Mouse (Mus musculus) neural tube, embryonic 13.5 days (tissue): ENCODE measurements at regions not wholly inside any gene's neighbourhood (a gene's known extent, or its start where the extent isn't known, plus 50 kb on each side); places are given as distances from the start of the nearest gene placed in this dataset.

Experiments
- ATAC-seq: fragments of 200-750 bp; cut with Nextera tagmentation; 2 replicates; pipeline ENCODE4 v1.8.0; 2017; ENCODE audit warnings: low read depth, mild to moderate bottlenecking, moderate TSS enrichment, moderate library complexity
- H3K27ac ChIP-seq: fragments of 300-500 bp; sonication (generic); replicated peaks from 2 replicates; pipeline ENCODE4 v1.5.1; 2015; ENCODE audit warnings: moderate library complexity, mild to moderate bottlenecking, inconsistent platforms
- H3K27me3 ChIP-seq: fragments of 300-500 bp; sonication (generic); 2 replicates; pipeline ENCODE4 v1.6.1; 2015; ENCODE audit warnings: mild to moderate bottlenecking, inconsistent platforms
- H3K36me3 ChIP-seq: fragments of 300-500 bp; sonication (generic); 2 replicates; pipeline ENCODE4 v1.6.1; 2015; ENCODE audit warnings: mild to moderate bottlenecking, inconsistent platforms
- H3K4me1 ChIP-seq: fragments of 300-500 bp; sonication (generic); replicated peaks from 2 replicates; pipeline ENCODE4 v1.6.1; 2015; ENCODE audit warnings: inconsistent platforms
- H3K4me2 ChIP-seq: fragments of 300-500 bp; sonication (generic); 2 replicates; pipeline ENCODE4 v1.6.1; 2015; ENCODE audit warnings: inconsistent platforms, mild to moderate bottlenecking, moderate library complexity
- H3K4me3 ChIP-seq: fragments of 300-500 bp; sonication (generic); 2 replicates; pipeline ENCODE4 v1.5.1; 2015; ENCODE audit warnings: mild to moderate bottlenecking, inconsistent platforms
- H3K9ac ChIP-seq: fragments of 300-500 bp; sonication (generic); 2 replicates; pipeline ENCODE4 v1.6.1; 2015; ENCODE audit warnings: moderate library complexity, mild to moderate bottlenecking, inconsistent platforms
- H3K9me3 ChIP-seq: fragments of 300-500 bp; sonication (generic); 2 replicates; pipeline ENCODE4 v1.6.1; 2016; ENCODE audit warnings: inconsistent platforms
- WGBS: fragments of 180-500 bp; shearing (Covaris S2); methylation state at CpG from one replicate; pipeline ENCODE4 v1.1.7; 2015; 5-methylcytosine and 5-hydroxymethylcytosine counted together

- no peak for ATAC-seq
- no peaks in the 10 kb centered on the region for H3K27me3 ChIP-seq
- H3K27ac ChIP-seq: no peak overlapping the region
- H3K9me3 ChIP-seq: no peaks in the 10 kb centered on the region
- no peak overlapping the region for H3K4me2 ChIP-seq
- no peak overlapping the region for H3K4me3 ChIP-seq
- WGBS: 89% methylated on average over 10 of the region's 10 CpGs
- no peaks in the 10 kb centered on the region for H3K36me3 ChIP-seq
- no peak overlapping the region for H3K9ac ChIP-seq
- H3K4me1 ChIP-seq: no peaks in the 10 kb centered on the region
These were observed 60.1 kb upstream of the Elovl6 start for GRCm38 (mm10) chr3:129472008-129472407.

- 93% methylated on average over 7 of the region's 7 CpGs for WGBS
- H3K4me1 ChIP-seq: no peaks in the 10 kb centered on the region
- no peaks in the 10 kb centered on the region for H3K9me3 ChIP-seq
- no peak overlapping the region for H3K27ac ChIP-seq
- H3K9ac ChIP-seq: no peak overlapping the region
- H3K4me2 ChIP-seq: no peak overlapping the region
- no peaks in the 10 kb centered on the region for H3K36me3 ChIP-seq
- ATAC-seq: no peak
- no peaks in the 10 kb centered on the region for H3K27me3 ChIP-seq
- H3K4me3 ChIP-seq: no peak overlapping the region
These were observed 57.7 kb upstream of the Elovl6 start for GRCm38 (mm10) chr3:129474451-129474850.

GRCm38 (mm10) chr3:129476250-129476649 is 55.9 kb upstream of the Elovl6 start:
- Histone ChIP-seq H3K36me3 (no peaks in the 10 kb centered on the region), H3K27me3 (no peaks in the 10 kb centered on the region), H3K4me2 (no peak overlapping the region), H3K4me3 (no peak overlapping the region), H3K9me3 (no peaks in the 10 kb centered on the region), H3K4me1 (no peaks in the 10 kb centered on the region), H3K27ac (no peak overlapping the region), H3K9ac (no peak overlapping the region)
- WGBS: 94% methylated on average over 4 of the region's 4 CpGs
- no peak for ATAC-seq

GRCm38 (mm10) chr3:129478093-129478492 is 54.1 kb upstream of the Elovl6 start:
- Histone ChIP-seq H3K36me3 (no peaks in the 10 kb centered on the region), H3K4me3 (no peak overlapping the region), H3K4me1 (no peaks in the 10 kb centered on the region), H3K27me3 (no peaks in the 10 kb centered on the region), H3K27ac (no peak overlapping the region), H3K9me3 (no peaks in the 10 kb centered on the region), H3K4me2 (no peak overlapping the region), H3K9ac (no peak overlapping the region)
- WGBS: 92% methylated on average over 7 of the region's 7 CpGs
- no peak for ATAC-seq

GRCm38 (mm10) chr3:129481293-129481692 is 50.9 kb upstream of the Elovl6 start:
- Histone ChIP-seq H3K4me2 (no peak overlapping the region), H3K4me3 (no peak overlapping the region), H3K4me1 (no peaks in the 10 kb centered on the region), H3K27me3 (no peaks in the 10 kb centered on the region), H3K9me3 (no peaks in the 10 kb centered on the region), H3K27ac (no peak overlapping the region), H3K36me3 (no peaks in the 10 kb centered on the region), H3K9ac (no peak overlapping the region)
- WGBS: 91% methylated on average over 3 of the region's 3 CpGs
- ATAC-seq: no peak
